Mouse (Mus musculus): ENCODE data around the gene Nek6.

DNA sequence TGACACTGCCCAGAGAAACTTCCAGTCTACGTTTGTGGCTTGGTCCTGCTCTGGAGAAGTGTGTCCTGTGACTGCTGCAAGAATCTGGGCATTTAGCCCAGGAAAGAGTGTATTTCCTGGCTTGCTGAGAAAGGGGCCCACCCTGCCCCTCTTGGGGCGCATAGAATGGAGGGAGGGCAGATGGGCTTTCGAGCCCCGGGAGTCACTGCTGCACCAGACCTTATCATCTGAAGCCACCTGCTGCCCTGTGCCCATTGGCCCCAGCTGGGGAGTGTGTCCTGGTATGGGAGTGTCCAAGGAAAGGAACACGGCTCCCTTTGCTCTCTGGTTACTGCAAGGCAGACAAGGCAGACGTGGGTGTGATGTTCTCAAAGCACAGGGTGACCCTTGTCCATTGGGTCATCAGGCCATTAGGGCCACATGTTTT lies 19.5 kb downstream of the Nek6 start:
- TF ChIP-seq CTCF (conservative IDR thresholded peaks at IDR 0.05; ENCODE audit: low read length) (no peak), POU5F1 (IDR thresholded peaks at IDR 0.05; ENCODE audit: borderline replicate concordance, low read length) (no peak), NANOG (IDR thresholded peaks at IDR 0.05; ENCODE audit: borderline replicate concordance, low read length) (no peak)
